Mouse (Mus musculus): ENCODE measurements around the gene Plekha7. TPM values are rescaled to one million over a fixed set of nuclear protein-coding genes. Genes with fewer than 3 reads are reported as not detected.
"Not testable (repeated sequence)": the region's sequence is repeated elsewhere in the genome, so short reads cannot be mapped to it uniquely, and the experiment has no call there.

The Plekha7 gene
- polyA plus RNA-seq, 1 experiment from 2014 or later = 11.8 TPM

- H3K27ac ChIP-seq = peak overlapping the region; percentile 94
- WGBS = under 1% methylated on average over 38 of the region's 38 CpGs
- ATAC-seq (replicated peaks; ENCODE audit: low FRiP score, low read depth) = peak; percentile 100
These were observed 215.3 kb downstream of the Plekha7 start for GRCm38 (mm10) chr7:116092710-116093465.

GRCm38 (mm10) chr7:116084366-116084765 is 223.8 kb downstream of the Plekha7 start, which contains the start of gene Gm4353:
Gene Gm4353, minus strand, starts transcription at chr7:116084635.
- not testable (repeated sequence) for DNase-seq (ENCODE audit: low spot score); ATAC-seq (replicated peaks; ENCODE audit: low FRiP score, low read depth); H3K36me3 ChIP-seq (ENCODE audit: insufficient read depth, low read length); H3K9ac ChIP-seq (ENCODE audit: low read depth, low read length); H3K4me3 ChIP-seq (replicated peaks; ENCODE audit: low read depth, low read length); H3K27ac ChIP-seq; H3K4me1 ChIP-seq (replicated peaks; ENCODE audit: insufficient read depth, low read length); H3K9me3 ChIP-seq (replicated peaks; ENCODE audit: low read length); H3K4me2 ChIP-seq (ENCODE audit: low read length); H3K27me3 ChIP-seq (ENCODE audit: insufficient read depth, low read length)
- 97% methylated on average over 11 of the region's 11 CpGs for WGBS

More at GRCm38 (mm10) chr7:116092710-116093465, 215.3 kb downstream of the Plekha7 start:
- H3K4me2 ChIP-seq (ENCODE audit: low read length) = peak overlapping the region; percentile 81
- no peaks in the 10 kb centered on the region for H3K36me3 ChIP-seq (ENCODE audit: insufficient read depth, low read length)
- peak; percentile 45 for TF ChIP-seq CTCF (IDR thresholded peaks at IDR 0.05; ENCODE audit: low read depth)
- peak; percentile 99 for DNase-seq (ENCODE audit: low spot score)
- peak overlapping the region; percentile 89 for H3K9ac ChIP-seq (ENCODE audit: low read depth, low read length)
- H3K9me3 ChIP-seq (replicated peaks; ENCODE audit: low read length) = no peaks in the 10 kb centered on the region
- H3K27me3 ChIP-seq (ENCODE audit: insufficient read depth, low read length) = no peaks in the 10 kb centered on the region
- peak overlapping the region; percentile 72 for H3K4me3 ChIP-seq (replicated peaks; ENCODE audit: low read depth, low read length)
- H3K4me1 ChIP-seq (replicated peaks; ENCODE audit: insufficient read depth, low read length) = 0 out of 2 replicates have a peak, but pooled peaks cover 3% of the 10 kb centered on the region

Other genes with a start within 250 kb of the Plekha7 start
- 0.61 and 0.86 TPM in 2 replicates for gene Gm4353, start 223.7 kb downstream of the Plekha7 start, polyA plus RNA-seq (2015; fragmentation: Nextera tagmentation; extraction: Ambion mirVana)
- gene Rps13, start 25.8 kb upstream of the Plekha7 start, polyA plus RNA-seq (2015; fragmentation: Nextera tagmentation; extraction: Ambion mirVana) = 741 and 816 TPM in 2 replicates
- gene Pik3c2a, start 135.1 kb upstream of the Plekha7 start, polyA plus RNA-seq (2015; fragmentation: Nextera tagmentation; extraction: Ambion mirVana) = 13.8 and 16.1 TPM in 2 replicates
- gene Nucb2, start 196.0 kb upstream of the Plekha7 start, polyA plus RNA-seq (2015; fragmentation: Nextera tagmentation; extraction: Ambion mirVana) = 23.1 and 23.3 TPM in 2 replicates

Measured in kidney, postnatal 0 days (tissue).